Mouse (Mus musculus): ENCODE data around the gene 5730522E02Rik.
A peak's percentile ranks its signal among the peaks of the same experiment; 100 is the strongest.
"Not testable (repeated sequence)": the region's sequence is repeated elsewhere in the genome, so short reads cannot be mapped to it uniquely, and the experiment has no call there.

5730522E02Rik gene

DNA sequence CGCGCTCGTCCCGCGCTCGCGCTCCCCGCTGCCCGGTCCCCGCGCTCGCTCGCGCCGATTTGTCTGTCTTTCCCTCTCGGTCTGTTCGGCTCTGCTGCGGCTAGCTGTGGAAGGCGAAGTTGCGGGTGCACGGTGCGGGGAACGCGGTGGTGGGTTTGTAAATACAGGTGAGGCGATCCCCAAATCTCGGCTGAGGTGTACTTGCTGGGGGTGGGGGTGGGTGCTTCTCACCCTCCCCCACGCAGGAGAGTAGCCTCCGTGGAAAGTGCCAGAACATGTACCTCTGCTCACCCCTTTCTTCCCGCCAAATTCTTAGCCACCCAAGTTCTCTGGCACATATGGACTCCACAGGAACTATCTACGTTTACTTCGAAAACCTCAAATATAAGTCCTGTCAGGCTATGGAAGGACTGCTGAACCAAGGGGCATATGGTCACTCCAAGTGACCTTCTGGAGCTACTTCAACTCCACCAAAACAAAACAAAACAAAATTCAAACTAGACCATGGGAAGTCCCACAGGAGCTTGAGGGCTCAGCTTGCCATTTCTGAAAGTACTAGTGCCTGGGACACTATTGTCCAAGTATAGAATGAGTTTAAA lies at the start of gene 5730522E02Rik:
Gene 5730522E02Rik (minus strand): TSS at position 182 of the 599 bp plus-strand sequence.
- no peak for DNase-seq (ENCODE audit: low spot score)

DNA sequence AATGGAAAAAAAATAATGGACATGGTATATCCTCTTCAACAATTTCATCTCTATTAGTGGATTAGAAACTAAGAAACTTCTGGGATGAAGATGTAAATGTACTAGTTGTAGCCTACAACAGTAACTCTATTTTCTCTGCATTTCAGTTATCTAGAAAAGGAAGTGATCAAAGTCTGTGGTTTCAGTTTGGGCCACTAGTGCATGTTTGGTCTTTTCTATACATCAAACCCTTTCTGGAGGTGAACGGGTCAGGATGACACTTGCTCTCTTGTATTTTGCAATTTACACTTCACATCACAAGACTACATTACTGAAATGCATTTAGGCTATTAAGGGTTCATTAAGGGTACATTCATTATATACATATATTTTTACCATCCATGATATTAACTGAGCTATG lies 26.0 kb upstream of the 5730522E02Rik start:
- DNase-seq (ENCODE audit: low spot score) = no peak

DNA sequence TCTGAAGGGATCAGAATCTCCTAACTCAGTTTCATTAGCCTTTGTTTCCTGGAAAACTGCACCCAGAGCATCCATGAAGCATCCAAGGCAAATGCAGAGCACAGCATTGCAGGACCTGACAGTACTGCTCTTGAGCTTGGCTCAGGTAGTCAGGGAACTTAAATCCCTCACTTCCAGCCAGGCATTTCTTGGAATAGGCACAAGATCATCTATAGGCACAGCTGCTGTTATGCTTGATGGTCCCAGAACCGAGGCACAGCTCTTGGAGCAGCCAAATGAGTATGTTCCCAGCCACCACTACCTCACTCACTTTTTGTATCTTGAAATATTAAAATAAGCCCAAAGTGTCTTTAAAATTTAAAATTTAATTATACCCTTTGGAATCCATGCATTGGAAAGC lies 19.3 kb upstream of the 5730522E02Rik start:
- no peak for DNase-seq (ENCODE audit: low spot score)

DNA sequence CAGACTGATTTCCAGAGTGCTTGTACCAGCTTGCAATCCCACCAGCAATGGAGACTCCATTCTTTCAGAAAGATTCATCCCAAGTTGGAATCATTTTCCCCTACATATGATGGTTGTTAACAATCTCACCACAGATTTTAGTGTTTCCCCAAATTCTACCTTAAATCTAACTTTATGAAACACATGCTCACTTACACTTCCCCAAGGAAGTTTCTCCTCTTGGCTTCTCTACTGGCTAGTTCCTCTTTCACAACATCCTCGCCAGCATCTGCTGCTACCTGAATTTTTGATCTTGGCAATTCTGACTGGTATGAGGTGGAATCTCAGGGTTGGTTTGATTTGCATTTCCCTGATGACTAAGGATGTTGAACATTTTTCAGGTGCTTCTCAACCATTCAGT lies 3.1 kb upstream of the 5730522E02Rik start:
- not testable (repeated sequence) for DNase-seq (ENCODE audit: low spot score)

DNA sequence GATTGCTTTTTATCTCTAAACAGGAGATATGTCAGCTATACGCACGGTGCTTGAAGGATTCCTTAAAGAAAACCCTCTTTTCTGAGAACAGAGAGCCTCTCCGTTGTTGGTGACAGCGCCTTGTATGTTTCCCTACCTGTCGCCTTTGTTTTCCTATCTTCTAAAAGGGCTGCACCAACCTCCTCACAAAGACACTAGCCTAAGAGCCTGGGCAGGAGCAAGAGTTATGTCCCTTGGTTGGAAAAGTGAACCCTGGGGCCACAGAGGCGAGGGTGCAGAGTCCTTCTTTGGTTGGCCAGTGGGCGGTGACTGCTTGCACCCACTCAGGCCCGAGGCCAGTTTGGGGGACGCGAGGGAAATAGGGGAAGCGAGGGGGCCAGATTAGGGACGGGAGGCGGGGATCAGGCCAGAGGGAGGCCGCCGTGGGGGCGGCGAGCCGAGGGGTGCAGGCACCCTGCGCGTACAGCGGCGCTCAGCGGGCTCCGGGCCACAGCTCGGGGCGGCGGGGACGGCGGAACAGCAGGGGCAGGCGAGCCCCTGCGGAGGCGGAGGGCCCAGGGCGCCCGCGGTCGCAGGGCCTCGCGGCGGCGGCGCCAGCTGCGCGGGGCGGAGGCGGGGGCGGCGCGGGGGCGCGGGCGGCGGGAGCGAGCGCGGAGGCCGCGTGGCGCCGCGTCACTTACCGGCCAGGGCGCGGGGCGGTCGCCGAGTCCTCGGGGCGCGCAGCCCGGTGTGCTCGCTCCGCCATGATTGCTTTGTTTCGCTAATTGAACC lies 567 bp downstream of the 5730522E02Rik start:
- peak; percentile 61 for DNase-seq (ENCODE audit: low spot score)

DNA sequence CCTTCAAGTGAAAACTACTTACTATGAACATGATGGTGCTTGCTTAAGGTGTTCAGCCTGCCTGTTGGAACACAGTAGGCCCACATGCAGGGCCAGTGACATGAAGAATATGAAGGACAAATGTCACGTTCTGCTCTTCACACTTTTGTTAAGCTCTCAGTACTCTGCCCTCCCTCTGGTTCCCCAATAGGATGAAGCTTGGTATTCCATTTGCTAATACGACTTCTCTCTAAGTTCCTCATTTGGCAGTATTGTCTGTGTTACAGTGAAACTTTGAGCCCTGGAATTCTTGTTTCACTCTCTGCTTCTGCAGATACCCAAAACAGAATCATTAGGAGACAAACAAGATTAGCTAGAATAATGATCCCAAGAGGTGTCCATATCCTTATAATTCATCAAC lies 7.1 kb downstream of the 5730522E02Rik start:
- no peak for DNase-seq (ENCODE audit: low spot score)

DNA sequence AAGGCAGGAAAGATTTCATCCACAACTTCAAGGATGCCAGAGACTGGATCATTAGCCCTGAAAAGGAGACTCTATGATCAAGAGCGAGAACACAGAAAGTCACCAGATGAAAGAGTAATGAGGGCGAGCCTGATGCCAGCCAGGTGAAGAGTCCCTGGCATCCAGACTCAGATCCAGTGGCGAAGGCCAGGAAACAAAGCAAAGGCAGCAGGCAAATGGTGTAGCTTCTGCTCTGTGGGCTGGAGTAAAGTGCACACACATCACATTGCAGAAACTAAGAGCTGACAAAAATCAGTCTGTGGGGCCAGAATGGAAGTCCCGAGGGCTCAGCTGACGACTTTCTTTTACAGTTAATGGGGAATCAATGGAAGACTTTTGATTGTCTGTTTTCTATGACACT lies 7.7 kb downstream of the 5730522E02Rik start:
- DNase-seq (ENCODE audit: low spot score) = no peak

DNA sequence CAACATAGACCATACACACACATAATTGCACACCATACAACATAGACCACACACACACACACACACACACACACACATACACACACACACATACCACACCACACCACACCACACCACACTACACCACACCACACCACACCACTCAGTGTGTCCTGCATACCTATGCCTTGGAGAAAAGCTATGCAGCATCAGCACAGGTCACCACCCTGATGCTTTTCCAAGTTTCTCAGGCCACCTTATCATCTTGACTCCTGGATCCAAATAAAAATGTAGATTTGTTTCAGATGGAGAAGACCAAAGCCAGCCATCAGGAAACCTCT lies 8.8 kb downstream of the 5730522E02Rik start:
- no peak for DNase-seq (ENCODE audit: low spot score)

DNA sequence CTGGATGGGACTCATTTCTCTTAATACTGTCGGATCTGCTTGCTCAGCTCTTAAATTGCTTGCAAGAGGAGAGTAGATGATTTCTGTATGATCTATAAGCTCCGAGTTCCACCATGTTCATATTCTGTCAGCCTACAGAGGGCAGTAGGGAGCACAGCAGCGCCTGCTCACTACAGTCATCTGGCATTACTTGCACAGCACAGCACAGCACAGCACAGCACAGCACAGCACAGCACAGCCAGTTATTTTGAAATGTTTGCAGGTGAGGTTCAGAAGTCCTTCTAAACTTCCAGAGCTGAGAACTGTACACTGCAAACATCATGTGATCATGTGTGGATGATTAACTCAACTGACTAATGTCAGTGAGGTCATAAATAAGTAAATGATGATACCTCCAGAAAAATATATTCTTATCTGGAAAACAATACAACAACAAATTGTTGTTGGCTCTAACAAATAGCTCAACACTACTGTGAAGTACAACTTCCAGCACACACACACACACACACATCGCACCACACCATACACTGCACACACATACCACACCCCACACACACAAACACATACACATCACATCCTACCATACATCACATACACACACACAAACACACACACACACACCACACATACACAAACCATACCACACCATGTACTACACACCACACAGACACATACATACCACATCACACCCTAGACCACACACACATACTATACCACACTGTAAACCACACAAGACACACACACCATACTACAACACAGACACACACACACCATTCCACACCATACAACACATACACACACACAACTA lies 9.4 kb downstream of the 5730522E02Rik start:
- no peak for DNase-seq (ENCODE audit: low spot score)

DNA sequence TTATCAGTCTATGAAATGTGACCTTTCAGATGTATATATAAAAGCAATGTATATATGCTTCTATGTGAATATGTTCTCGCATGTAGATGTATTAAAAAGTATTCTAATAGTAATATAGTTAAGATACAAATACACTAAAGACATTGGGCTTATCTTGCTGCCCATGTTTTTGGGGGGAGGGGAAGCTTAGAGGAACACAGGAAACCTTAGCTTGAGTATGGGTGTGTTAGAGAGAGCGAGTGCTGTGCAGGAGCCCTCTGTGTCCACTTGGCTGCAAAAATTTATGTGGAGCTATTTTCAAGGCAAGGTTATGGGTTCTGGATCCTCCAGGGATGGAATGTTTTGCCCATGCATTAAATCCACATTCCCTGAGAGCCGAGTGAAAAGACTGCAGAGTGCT lies 15.1 kb downstream of the 5730522E02Rik start:
- no peak for DNase-seq (ENCODE audit: low spot score)

DNA sequence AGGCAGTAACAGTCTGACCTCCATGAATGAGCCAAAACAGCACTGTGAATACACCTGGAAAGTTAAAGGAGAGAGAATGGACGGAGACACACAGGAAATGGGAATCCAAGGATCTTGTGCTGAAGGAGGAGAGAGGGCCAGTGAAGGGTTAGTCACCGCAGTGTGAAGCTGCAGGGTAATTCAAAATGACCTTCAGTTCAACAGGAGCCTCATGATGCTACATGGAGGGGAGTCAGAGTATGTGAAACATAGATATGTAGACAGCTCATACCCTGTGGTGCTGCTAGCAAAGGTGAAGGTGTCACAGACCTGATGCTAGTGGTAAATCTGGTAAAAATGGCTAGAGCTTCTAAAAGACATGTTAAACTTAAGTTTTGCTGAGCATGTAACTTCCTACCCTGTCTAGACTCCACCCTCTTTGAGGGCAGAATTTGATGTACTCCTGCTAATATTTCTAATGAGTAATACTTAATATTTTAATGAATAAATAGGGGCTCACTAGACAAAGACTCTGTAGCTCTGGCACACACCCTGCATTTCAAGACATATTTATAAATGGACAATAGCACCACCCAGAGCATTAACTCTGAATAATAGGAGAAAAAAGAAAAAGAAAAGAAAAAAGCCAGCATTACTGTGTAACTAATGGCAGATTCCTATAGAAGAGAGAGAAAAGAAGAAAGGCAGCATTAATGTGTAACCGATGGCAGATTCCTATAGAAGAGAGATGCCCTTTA lies 23.2 kb downstream of the 5730522E02Rik start:
- DNase-seq (ENCODE audit: low spot score) = no peak

DNA sequence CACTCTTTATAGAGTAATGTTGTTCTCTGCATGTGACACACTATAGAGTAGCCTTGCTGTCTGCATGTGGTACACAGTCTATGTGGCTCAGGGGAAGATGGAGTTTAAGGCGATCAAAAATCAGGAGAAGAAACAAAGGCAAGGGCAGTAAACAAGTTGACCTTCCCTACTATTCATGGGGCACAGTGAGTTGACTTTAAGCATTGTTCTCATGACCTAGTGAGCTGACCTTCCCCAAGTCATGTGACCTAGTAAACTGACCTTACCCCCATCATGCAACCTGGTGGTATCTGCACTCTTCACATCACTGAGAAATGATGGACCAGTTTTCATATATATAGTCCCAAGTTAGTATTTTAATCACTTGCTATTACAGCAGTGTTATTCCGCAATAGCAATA lies 40.0 kb downstream of the 5730522E02Rik start:
- no peak for DNase-seq (ENCODE audit: low spot score)

DNA sequence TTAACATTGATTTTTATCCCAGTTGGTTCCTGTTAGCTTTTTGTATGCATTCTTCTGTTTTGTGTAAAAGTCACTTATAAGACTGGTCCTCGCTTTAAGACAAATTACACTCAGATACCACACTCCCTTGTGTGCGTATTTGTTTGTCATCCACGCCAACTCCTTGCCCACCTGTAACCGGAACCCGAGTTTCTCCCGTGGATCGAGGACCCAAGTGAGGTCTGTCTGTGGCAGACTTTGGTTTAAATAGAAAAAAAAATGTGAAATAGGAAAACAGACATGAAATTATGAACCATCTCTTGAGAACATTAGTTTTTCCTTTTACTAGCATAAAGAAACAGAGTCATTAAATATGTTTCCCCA lies 43.0 kb downstream of the 5730522E02Rik start:
- DNase-seq (ENCODE audit: low spot score) = no peak

DNA sequence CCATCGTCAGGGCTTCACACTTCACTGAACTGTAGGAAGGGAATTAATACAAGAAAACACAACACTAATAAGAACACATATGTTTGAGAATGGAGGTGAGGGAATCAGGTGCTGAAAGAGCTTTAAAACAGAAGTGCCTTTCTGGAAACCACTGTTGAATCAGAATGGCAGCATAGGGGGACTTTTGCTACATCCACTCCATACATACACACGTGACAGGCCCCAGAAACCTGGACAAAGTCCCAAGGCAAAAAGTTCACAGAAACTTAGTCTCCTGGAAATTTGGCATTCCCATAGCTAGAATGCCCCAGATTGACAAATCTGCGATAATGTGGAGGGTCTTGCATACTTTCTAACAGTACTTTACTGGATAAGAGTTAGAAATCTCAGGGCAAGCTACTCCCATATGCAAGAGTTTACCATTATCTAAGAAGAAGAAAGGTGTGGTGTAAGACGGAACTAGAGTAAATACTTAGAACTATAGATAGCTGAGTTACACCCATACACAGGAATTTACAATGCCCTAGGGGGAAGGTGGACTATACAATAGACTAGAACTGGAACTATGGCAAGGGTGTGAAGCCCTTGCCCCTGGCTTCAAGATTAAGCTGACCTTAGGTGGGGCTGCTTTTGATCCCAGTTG lies 43.5 kb downstream of the 5730522E02Rik start:
- no peak for DNase-seq (ENCODE audit: low spot score)

DNA sequence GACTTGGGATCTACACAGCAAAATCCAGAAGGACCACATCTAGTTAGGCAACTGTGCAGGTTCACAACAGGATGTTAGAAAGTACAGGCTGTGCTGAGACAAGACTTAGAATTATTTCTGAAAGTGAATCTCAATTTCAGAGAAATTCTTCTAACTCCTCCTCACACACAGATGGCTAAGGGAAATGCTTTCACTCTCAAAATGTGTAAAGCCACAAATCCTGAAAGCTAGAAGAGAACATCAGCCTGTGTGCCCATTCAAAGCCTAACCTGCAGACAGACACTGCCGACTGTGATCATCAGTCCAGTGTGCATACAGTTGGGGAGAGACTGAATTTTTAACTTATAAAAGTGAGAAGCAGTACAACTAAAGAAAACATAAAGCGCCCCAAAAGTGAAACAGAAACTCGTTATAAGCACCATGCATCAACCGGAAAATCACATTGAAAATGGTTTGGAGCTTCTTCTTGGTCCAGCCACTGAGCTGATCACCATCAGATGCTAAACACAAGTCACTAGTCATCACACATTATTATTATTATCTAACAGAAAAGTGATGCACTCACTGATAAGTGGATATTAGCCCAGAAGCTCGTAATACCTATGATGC lies 45.8 kb downstream of the 5730522E02Rik start:
- no peak for DNase-seq (ENCODE audit: low spot score)

DNA sequence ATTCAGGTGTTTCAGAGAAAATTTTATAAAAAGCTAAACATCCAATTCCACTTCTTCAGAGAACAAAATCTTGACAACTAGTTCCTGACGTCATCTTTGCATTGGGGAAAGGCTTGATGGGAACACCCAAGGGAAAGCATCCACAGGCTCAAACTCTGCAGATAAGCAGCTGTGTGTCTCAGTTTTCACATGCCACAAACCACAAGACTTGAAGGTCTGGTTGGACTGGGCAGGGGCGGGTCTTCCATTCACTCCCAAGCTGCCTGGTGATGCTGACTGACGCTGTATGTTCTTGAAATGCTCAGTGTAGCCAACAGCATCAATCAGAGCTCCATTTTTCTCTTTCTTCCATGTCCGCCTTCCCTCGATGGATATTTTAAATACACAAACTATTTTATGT lies 49.2 kb downstream of the 5730522E02Rik start:
- no peak for DNase-seq (ENCODE audit: low spot score)

DNA sequence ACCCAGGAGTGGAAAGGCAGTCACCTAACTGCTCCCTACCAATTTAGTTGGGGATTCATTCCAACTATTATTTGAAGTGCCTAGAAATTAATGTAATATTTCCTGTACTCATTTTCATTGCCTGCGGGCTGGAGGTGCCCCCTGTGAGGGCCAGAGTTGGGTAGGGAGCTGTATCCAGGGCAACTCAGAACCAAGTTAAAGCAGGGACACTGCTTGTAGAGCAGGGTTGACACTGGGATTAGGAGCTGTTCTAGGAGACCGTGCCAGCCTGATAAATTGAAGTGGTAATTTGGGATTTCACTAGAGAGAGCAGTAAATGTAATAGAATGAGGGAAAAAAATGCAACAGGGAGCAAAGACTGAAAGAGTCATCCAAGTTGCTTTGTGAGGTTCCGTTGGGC lies 51.5 kb downstream of the 5730522E02Rik start:
- no peak for DNase-seq (ENCODE audit: low spot score)

DNA sequence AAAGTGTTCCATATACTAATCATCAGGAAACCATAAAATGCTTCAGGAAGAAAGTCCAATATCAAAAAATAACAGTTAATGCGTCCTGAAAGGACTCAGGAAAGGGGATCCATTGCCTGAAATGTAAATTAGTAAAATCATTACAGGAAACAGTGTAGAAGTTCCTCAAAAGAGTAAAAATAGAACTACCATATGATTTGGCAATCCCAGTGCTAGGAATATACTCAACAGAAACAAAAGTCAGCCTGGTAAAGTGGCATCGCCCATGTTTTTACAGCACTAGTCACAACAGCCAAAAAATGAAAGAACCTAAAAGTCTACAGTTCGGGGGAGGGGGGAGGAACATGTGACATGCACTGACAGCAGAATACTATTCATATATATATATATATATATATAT lies 70.5 kb downstream of the 5730522E02Rik start:
- DNase-seq (ENCODE audit: low spot score) = no peak

DNA sequence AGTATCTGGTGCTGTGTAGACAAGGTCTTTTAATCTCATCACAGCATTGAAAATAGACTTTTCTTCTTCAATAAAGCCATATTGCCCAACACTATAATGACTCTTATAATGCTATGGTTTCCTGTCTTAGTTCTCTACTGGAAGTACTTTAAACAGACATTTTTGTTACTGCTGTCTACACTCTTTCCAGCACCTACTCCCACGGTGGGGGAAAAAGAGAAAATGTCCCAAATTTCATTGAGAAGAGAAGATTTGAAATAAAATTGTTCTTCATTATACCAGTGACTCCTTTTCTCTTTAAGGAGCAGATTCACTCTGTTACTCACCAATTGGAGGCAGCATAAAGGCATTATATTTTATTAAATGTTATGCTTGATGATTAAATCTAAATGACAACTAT lies 72.5 kb downstream of the 5730522E02Rik start:
- no peak for DNase-seq (ENCODE audit: low spot score)

DNA sequence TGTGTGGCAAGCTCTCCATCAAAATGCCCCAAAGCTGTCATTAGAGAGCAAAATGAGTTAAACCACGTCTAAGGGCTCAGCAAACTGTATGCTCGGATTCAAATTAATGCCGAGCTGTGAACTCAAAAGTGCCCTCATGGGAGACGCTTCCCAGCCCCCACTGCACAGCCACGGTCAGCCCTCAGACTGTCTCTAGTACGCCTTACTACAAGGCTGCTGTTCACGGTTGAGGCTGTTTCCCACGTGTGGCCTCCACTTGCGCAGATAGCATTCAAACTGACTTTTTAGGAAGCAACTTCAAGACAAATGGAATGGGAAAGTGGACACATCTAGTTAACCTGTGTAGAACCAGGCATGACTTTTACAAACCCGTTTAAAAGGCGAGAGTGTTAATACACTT lies 79.7 kb downstream of the 5730522E02Rik start:
- DNase-seq (ENCODE audit: low spot score) = no peak

DNA sequence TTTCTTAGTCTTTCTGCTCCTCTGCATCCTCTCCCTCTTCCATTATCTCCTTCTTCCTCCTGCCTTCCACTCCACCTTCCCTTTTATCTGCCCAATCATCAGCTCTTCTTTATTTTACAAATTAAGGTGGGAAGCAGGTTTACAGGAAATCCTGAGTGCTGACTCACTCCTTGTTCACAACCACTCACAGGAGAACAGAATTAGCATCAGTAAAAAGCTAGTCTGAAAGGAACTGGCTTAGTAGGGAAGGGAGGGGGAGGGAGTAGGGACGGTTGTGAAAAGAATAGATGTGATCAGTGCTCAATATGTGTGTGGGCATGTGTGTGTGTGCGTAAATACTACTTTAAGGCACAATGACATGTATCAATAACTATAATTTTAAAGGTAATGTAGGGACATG lies 81.5 kb downstream of the 5730522E02Rik start:
- DNase-seq (ENCODE audit: low spot score) = no peak

DNA sequence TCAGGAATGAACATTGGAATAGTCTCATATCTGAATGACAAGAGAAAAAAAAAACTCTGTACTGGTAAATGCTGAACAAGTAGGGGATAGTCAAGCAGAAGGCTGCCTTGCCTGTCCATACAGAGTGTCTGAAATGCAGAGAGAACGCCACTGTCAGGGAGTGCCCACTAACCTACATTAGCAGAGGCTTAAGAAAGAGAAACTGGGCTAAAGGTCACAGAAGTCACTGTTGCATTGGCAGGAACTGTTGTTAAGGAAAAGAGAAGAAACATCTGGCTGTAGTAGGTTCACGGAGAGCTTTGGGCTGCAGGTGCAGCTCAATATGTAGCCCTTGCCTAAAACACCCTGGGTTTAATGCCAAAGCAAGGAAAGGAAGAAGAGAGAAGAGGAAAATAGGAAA lies 82.2 kb downstream of the 5730522E02Rik start:
- DNase-seq (ENCODE audit: low spot score) = no peak
